Mouse (Mus musculus) gastrocnemius, adult 2 months (tissue): ENCODE data around the gene Tmem131. TPM values are rescaled to one million over a fixed set of nuclear protein-coding genes. Genes with fewer than 3 reads are reported as not detected.

Experiments used
- DNase-seq: peaks from one replicate; pipeline ENCODE4 v3.0.0; 2022
- H3K27ac ChIP-seq: fragments of 200-600 bp; 2 replicates; pipeline ENCODE4 v1.8.1; 2022; ENCODE audit warnings: mild to moderate bottlenecking
- H3K4me3 ChIP-seq: fragments of 200-600 bp; 2 replicates; pipeline ENCODE4 v1.8.1; 2022; ENCODE audit warnings: mild to moderate bottlenecking, moderate library complexity
- CTCF ChIP-seq: fragments of 200-600 bp; IDR thresholded peaks from 2 replicates; pipeline ENCODE4 v1.8.1; 2022; ENCODE audit warnings: antibody characterized with exemption, mild to moderate bottlenecking, moderate library complexity
- intact Hi-C: fragments of 180-260 bp; cut with DNase I; formaldehyde crosslinking; loops from one replicate; pipeline ENCODE4 v1.15.1; 2025
- total RNA-seq, 2 experiments: library from RNA; stranded (reverse); gene quantifications; 2 replicates each; pipeline ENCODE4 v1.2.3; 2021

Gene Tmem131
- total RNA-seq, 2 experiments from 2014 or later = 24.1 to 37.5 TPM

- Histone ChIP-seq H3K4me3 (no peak overlapping the region), H3K27ac (no peak overlapping the region)
- TF ChIP-seq CTCF = no peak
- intact Hi-C loops = no loop called here
- DNase-seq = no peak
Observed at GRCm38 (mm10) chr1:36962379-36963176, 19.1 kb upstream of the Tmem131 start.

GRCm38 (mm10) chr1:36960509-36961222 lies 17.2 kb upstream of the Tmem131 start:
- Histone ChIP-seq H3K27ac (no peak overlapping the region), H3K4me3 (no peak overlapping the region)
- no peak for DNase-seq
- TF ChIP-seq CTCF = no peak
- intact Hi-C loops = no loop called here

GRCm38 (mm10) chr1:36949591-36950184 lies 6.2 kb upstream of the Tmem131 start:
- DNase-seq = peak; percentile 82
- intact Hi-C loops = no loop called here
- TF ChIP-seq CTCF = no peak
- Histone ChIP-seq H3K4me3 (no peak overlapping the region), H3K27ac (peak overlapping the region; percentile 75)

GRCm38 (mm10) chr1:36947448-36947847 lies 4.0 kb upstream of the Tmem131 start:
- no peak overlapping the region for H3K4me3 ChIP-seq
- TF ChIP-seq CTCF = no peak
- intact Hi-C loops = no loop called here
- no peak for DNase-seq
- no peak overlapping the region for H3K27ac ChIP-seq

- Histone ChIP-seq H3K4me3 (peak overlapping the region; percentile 99), H3K27ac (peak overlapping the region; percentile 98)
- DNase-seq = no peak
- intact Hi-C loops = no loop called here
- TF ChIP-seq CTCF = no peak
Observed at GRCm38 (mm10) chr1:36940381-36940762, 3.1 kb downstream of the Tmem131 start.

- TF ChIP-seq CTCF = no peak
- Histone ChIP-seq H3K27ac (peak overlapping the region; percentile 98), H3K4me3 (peak overlapping the region; percentile 99)
- intact Hi-C loops = loop anchor here (5.0 to 10.0 kb wide), 6 partner anchors 58 to 295 kb away; no protein-coding TSS in a partner anchor
- DNase-seq = peak; percentile 97
Observed at GRCm38 (mm10) chr1:36939506-36940380, 3.7 kb downstream of the Tmem131 start.

GRCm38 (mm10) chr1:36938801-36939286 lies 4.6 kb downstream of the Tmem131 start:
- peak; percentile 66 for DNase-seq
- TF ChIP-seq CTCF = no peak
- intact Hi-C loops = loop anchor here (5.0 to 10.0 kb wide), 6 partner anchors 58 to 296 kb away; no protein-coding TSS in a partner anchor
- H3K27ac ChIP-seq = peak overlapping the region; percentile 98
- H3K4me3 ChIP-seq = peak overlapping the region; percentile 99

- TF ChIP-seq CTCF = no peak
- Histone ChIP-seq H3K27ac (peak overlapping the region; percentile 98), H3K4me3 (peak overlapping the region; percentile 99)
- DNase-seq = no peak
- intact Hi-C loops = loop anchor here (5.0 to 10.0 kb wide), 6 partner anchors 59 to 296 kb away; no protein-coding TSS in a partner anchor
Observed at GRCm38 (mm10) chr1:36938348-36938747, 5.1 kb downstream of the Tmem131 start.

GRCm38 (mm10) chr1:36937648-36938047 lies 5.8 kb downstream of the Tmem131 start:
- intact Hi-C loops = loop anchor here (2.0 to 10.0 kb wide), 7 partner anchors 17 to 297 kb away; no protein-coding TSS in a partner anchor
- DNase-seq = no peak
- Histone ChIP-seq H3K27ac (peak overlapping the region; percentile 98), H3K4me3 (peak overlapping the region; percentile 99)
- TF ChIP-seq CTCF = no peak

GRCm38 (mm10) chr1:36937015-36937414 lies 6.5 kb downstream of the Tmem131 start:
- H3K27ac ChIP-seq = peak overlapping the region; percentile 98; the same call in 1 of the 2 replicates
- no peak for TF ChIP-seq CTCF
- intact Hi-C loops = loop anchor here (2.0 to 10.0 kb wide), 7 partner anchors 16 to 298 kb away; no protein-coding TSS in a partner anchor
- no peak for DNase-seq
- H3K4me3 ChIP-seq = peak overlapping the region; percentile 99

- Histone ChIP-seq H3K27ac (peak overlapping the region; percentile 98; the same call in 1 of the 2 replicates), H3K4me3 (peak overlapping the region; percentile 99)
- no peak for TF ChIP-seq CTCF
- intact Hi-C loops = loop anchor here (2.0 to 10.0 kb wide), 7 partner anchors 16 to 298 kb away; no protein-coding TSS in a partner anchor
- DNase-seq = no peak
Observed at GRCm38 (mm10) chr1:36936567-36936966, 6.9 kb downstream of the Tmem131 start.

GRCm38 (mm10) chr1:36934778-36935177 lies 8.7 kb downstream of the Tmem131 start:
- Histone ChIP-seq H3K4me3 (peak overlapping the region; percentile 35), H3K27ac (peak overlapping the region; percentile 75)
- TF ChIP-seq CTCF = no peak
- intact Hi-C loops = loop anchor here (5.0 to 10.0 kb wide), 6 partner anchors 63 to 300 kb away; no protein-coding TSS in a partner anchor
- peak; percentile 46 for DNase-seq
